Mouse (Mus musculus) G1E-ER4 (cell line): ENCODE data around the gene Slc26a6. TPM values are rescaled to one million over a fixed set of nuclear protein-coding genes. Genes with fewer than 3 reads are reported as not detected.

Experiments used
- GATA1 ChIP-seq: IDR thresholded peaks from one replicate; pipeline ENCODE4 v1.8.0; 2012; ENCODE audit warnings: low read length, inconsistent platforms
- polyA plus RNA-seq: library from polyadenylated mRNA; stranded (reverse); fragments of >175 nt; gene quantifications from 2 replicates; pipeline ENCODE4 v1.2.3, GENCODE M21; 2012

Gene Slc26a6
- polyA plus RNA-seq, 1 experiment: 2.7 TPM

- no peak for TF ChIP-seq GATA1
Measured at GRCm38 (mm10) chr9:108936418-108937364, 83.6 kb downstream of the Slc26a6 start, which contains the start of gene Uqcrc1. TSS of gene Uqcrc1 (plus strand) at chr9:108936633.

GRCm38 (mm10) chr9:108945111-108945510, 92.0 kb downstream of the Slc26a6 start:
- no peak for TF ChIP-seq GATA1

GRCm38 (mm10) chr9:108945608-108946007, 92.5 kb downstream of the Slc26a6 start:
- TF ChIP-seq GATA1: no peak

GRCm38 (mm10) chr9:108949231-108949966, 96.3 kb downstream of the Slc26a6 start:
- TF ChIP-seq GATA1: no peak

- TF ChIP-seq GATA1: no peak
Measured at GRCm38 (mm10) chr9:108949967-108950728, 97.1 kb downstream of the Slc26a6 start.

- TF ChIP-seq GATA1: no peak
Measured at GRCm38 (mm10) chr9:108953081-108953636, 100.1 kb downstream of the Slc26a6 start, which contains the start of gene Col7a1. TSS of gene Col7a1 (plus strand) at chr9:108953586.

GRCm38 (mm10) chr9:108955241-108955640, 102.2 kb downstream of the Slc26a6 start:
- TF ChIP-seq GATA1: no peak

- no peak for TF ChIP-seq GATA1
Measured at GRCm38 (mm10) chr9:108955846-108956245, 102.8 kb downstream of the Slc26a6 start.

Other genes starting within 250 kb of the Slc26a6 start
- 126 and 161 TPM in 2 replicates for gene Arih2, start 203.9 kb upstream of the Slc26a6 start, polyA plus RNA-seq
- gene Slc25a20, start 191.2 kb upstream of the Slc26a6 start, polyA plus RNA-seq: 5.0 and 6.0 TPM in 2 replicates
- gene Prkar2a, start 164.0 kb upstream of the Slc26a6 start, polyA plus RNA-seq: 0.02 TPM in 1 of 2 replicates, not detected in the other
- 31.0 and 32.1 TPM in 2 replicates for gene Ip6k2, start 69.5 kb upstream of the Slc26a6 start, polyA plus RNA-seq
- gene Nckipsd, start 44.9 kb upstream of the Slc26a6 start, polyA plus RNA-seq: 9.7 and 11.5 TPM in 2 replicates
- 0.05 TPM in 1 of 2 replicates, not detected in the other for gene Celsr3, start 27.0 kb upstream of the Slc26a6 start, polyA plus RNA-seq
- gene Tmem89, start 61.3 kb downstream of the Slc26a6 start, polyA plus RNA-seq: not detected in 2 replicates
- gene Uqcrc1, start 83.3 kb downstream of the Slc26a6 start, polyA plus RNA-seq: 556 and 620 TPM in 2 replicates
- 0.09 and 0.15 TPM in 2 replicates for gene Col7a1, start 100.3 kb downstream of the Slc26a6 start, polyA plus RNA-seq
- gene Ucn2, start 132.7 kb downstream of the Slc26a6 start, polyA plus RNA-seq: 0.05 TPM in 1 of 2 replicates, not detected in the other
- 2.0 and 2.5 TPM in 2 replicates for gene Pfkfb4, start 138.5 kb downstream of the Slc26a6 start, polyA plus RNA-seq
- gene Shisa5, start 185.3 kb downstream of the Slc26a6 start, polyA plus RNA-seq: 291 and 305 TPM in 2 replicates
- gene Trex1, start 206.5 kb downstream of the Slc26a6 start, polyA plus RNA-seq: 15.1 and 36.8 TPM in 2 replicates
- gene Atrip, start 220.8 kb downstream of the Slc26a6 start, polyA plus RNA-seq: 10.4 and 11.2 TPM in 2 replicates
- gene Ccdc51, start 229.2 kb downstream of the Slc26a6 start, polyA plus RNA-seq: 8.7 and 9.8 TPM in 2 replicates
- 418 and 445 TPM in 2 replicates for gene Tma7, start 229.3 kb downstream of the Slc26a6 start, polyA plus RNA-seq
- gene Plxnb1, start 242.1 kb downstream of the Slc26a6 start, polyA plus RNA-seq: not detected in 2 replicates